In genomic region chr4:106244384-106244819, GRCm38 (mm10) we compare ENCODE assay signal across 20 mouse cellular contexts.
DNase-seq lines count a peak whose midpoint lies in the region; ATAC-seq and TF ChIP-seq lines count a peak whose summit lies in the region.
"Had no signal": no experiment of that assay in that cellular context is flagged by ENCODE, and none has a peak within 500 bp of the region (broad histone marks: within the 10 kb centered on the region; RNA-seq: fewer than 3 reads in every experiment).

No protein-coding gene starts in this region.

- TF ChIP-seq CTCF in layer of hippocampus, adult 2 months (conservative IDR thresholded peaks at IDR 0.05) = no peak

- peak; percentile 58; the same call in 1 of the 2 replicates for ATAC-seq in kidney, embryonic 15.5 days (replicated peaks; ENCODE audit: low FRiP score)

- no peaks in the 10 kb centered on the region for H3K36me3 ChIP-seq in kidney, embryonic 15.5 days
- H3K36me3 ChIP-seq: forebrain, embryonic 12.5 days; heart, embryonic 15.5 days; midbrain, embryonic 12.5 days; stomach, embryonic 15.5 days had no signal

- no peak overlapping the region for H3K4me2 ChIP-seq in kidney, embryonic 15.5 days
- H3K4me2 ChIP-seq: forebrain, embryonic 12.5 days; heart, embryonic 15.5 days; liver, embryonic 11.5 days; lung, embryonic 14.5 days; midbrain, embryonic 12.5 days; stomach, embryonic 15.5 days had no signal

- no peak overlapping the region for H3K9ac ChIP-seq in kidney, embryonic 15.5 days
- H3K9ac ChIP-seq: forebrain, embryonic 12.5 days; heart, embryonic 15.5 days; lung, embryonic 14.5 days; midbrain, embryonic 12.5 days; stomach, embryonic 15.5 days had no signal

- no peak overlapping the region for H3K4me3 ChIP-seq in layer of hippocampus, adult 2 months
- H3K4me3 ChIP-seq in kidney, embryonic 15.5 days (replicated peaks) = no peak overlapping the region
- H3K4me3 ChIP-seq: forebrain, embryonic 12.5 days; gastrocnemius, adult 2 months; heart, embryonic 15.5 days; midbrain, embryonic 12.5 days; myocyte; stomach, embryonic 15.5 days had no signal

- H3K4me1 ChIP-seq in kidney, embryonic 15.5 days = no peaks in the 10 kb centered on the region
- H3K4me1 ChIP-seq: forebrain, embryonic 12.5 days; heart, embryonic 15.5 days; midbrain, embryonic 12.5 days; stomach, embryonic 15.5 days had no signal

- WGBS in kidney, embryonic 15.5 days = 82% methylated on average over 14 of the region's 14 CpGs

- no peaks in the 10 kb centered on the region for H3K27me3 ChIP-seq in kidney, embryonic 15.5 days
- H3K27me3 ChIP-seq: forebrain, embryonic 12.5 days; heart, embryonic 15.5 days; stomach, embryonic 15.5 days had no signal

- peak overlapping the region; percentile 69; the same call in 1 of the 2 replicates for H3K27ac ChIP-seq in layer of hippocampus, adult 2 months
- H3K27ac ChIP-seq in kidney, embryonic 15.5 days = peak overlapping the region; percentile 61
- H3K27ac ChIP-seq: forebrain, embryonic 12.5 days; gastrocnemius, adult 2 months; heart, embryonic 15.5 days; macrophage; midbrain, embryonic 12.5 days; stomach, embryonic 15.5 days had no signal

- no peak for DNase-seq in layer of hippocampus, adult 2 months (ENCODE audit: low spot score in 2 of 2)
- no peak for DNase-seq in layer of hippocampus, postnatal 14 days (ENCODE audit: low spot score in 2 of 2)
- DNase-seq in brain, adult 2 months (ENCODE audit: low read depth, low spot score) = peak; percentile 20
- peak; percentile 42 to 63 for DNase-seq in kidney, postnatal 4 days
- no peak for DNase-seq in lung, postnatal 4 days
- no peak for DNase-seq in testis, postnatal 10 days (ENCODE audit: low spot score)
- DNase-seq: adrenal gland, adult 2 months; B cell, adult 2 months; cerebellum, adult 9-10 months; gastrocnemius, adult 2 months; heart, postnatal 4 days; lung, embryonic 14.5 days had no signal

- H3K9me3 ChIP-seq in kidney, embryonic 15.5 days (replicated peaks) = no peaks in the 10 kb centered on the region
- H3K9me3 ChIP-seq: forebrain, embryonic 12.5 days; heart, embryonic 15.5 days; midbrain, embryonic 12.5 days; stomach, embryonic 15.5 days had no signal

Comparison
In these comparisons a context has a peak if more than half of its experiments do, and no peak if none do; other contexts are left out.
1. DNase-seq: peak in brain, adult 2 months (single experiment) and kidney, postnatal 4 days (2 of 2); none in layer of hippocampus, adult 2 months (0 of 2), layer of hippocampus, postnatal 14 days (0 of 2), lung, postnatal 4 days (0 of 2) and testis, postnatal 10 days (single experiment).